In the genomic region with DNA sequence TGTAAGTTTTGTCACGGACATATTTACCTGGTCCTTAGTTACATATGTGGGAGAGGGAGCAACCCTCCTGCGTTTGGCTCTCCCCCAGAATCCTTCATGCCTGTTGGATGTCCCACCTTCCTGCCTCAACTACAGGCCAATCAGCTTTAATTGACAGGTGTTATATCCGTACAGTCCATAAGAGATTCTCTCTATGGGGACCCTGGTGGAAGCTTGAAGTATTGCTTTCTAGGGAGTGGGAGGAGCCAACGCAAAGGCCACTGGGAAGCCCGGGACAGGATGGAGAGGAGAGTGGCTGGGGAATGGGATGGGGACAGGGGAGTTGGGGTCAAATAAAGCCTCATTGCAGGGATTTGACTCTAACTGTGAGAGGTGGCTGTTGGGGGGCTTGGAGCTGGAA, we compare ENCODE assay signal across 27 mouse cellular contexts.
"Had no signal": no experiment of that assay in that cellular context is flagged by ENCODE, and none has a peak within 500 bp of the region (broad histone marks: within the 10 kb centered on the region; RNA-seq: fewer than 3 reads in every experiment).

No protein-coding gene starts in this region.

- DNase-seq: gastrocnemius, adult 2 months; gastrocnemius, postnatal 10 days; gastrocnemius, postnatal 25 days; heart, postnatal 10 days; heart, postnatal 4 days; kidney, adult 18-20 months; kidney, adult 8-10 months; kidney, postnatal 10 days; kidney, postnatal 25 days; kidney, postnatal 4 days; layer of hippocampus, adult 9-11 months; layer of hippocampus, postnatal 36 days; left cerebral cortex, postnatal 4 days had no signal

- H3K4me2 ChIP-seq: heart, embryonic 12.5 days; hindbrain, embryonic 12.5 days; hindbrain, embryonic 14.5 days; intestine, embryonic 15.5 days; limb, embryonic 13.5 days; limb, embryonic 15.5 days; liver, embryonic 12.5 days had no signal

- H3K27ac ChIP-seq: gastrocnemius, adult 2 months; heart, embryonic 10.5 days; hindbrain, embryonic 10.5 days; hindbrain, embryonic 12.5 days; hindbrain, embryonic 14.5 days; intestine, embryonic 15.5 days; layer of hippocampus, adult 2 months; limb, embryonic 13.5 days; limb, embryonic 15.5 days; liver, embryonic 12.5 days; liver, embryonic 14.5 days had no signal

- H3K4me3 ChIP-seq: gastrocnemius, adult 2 months; heart, embryonic 10.5 days; heart, embryonic 12.5 days; hindbrain, embryonic 10.5 days; hindbrain, embryonic 12.5 days; intestine, embryonic 15.5 days; layer of hippocampus, adult 2 months; limb, embryonic 13.5 days; limb, embryonic 15.5 days; liver, embryonic 12.5 days had no signal

- H3K27me3 ChIP-seq: heart, embryonic 12.5 days; hindbrain, embryonic 12.5 days; intestine, embryonic 15.5 days; limb, embryonic 13.5 days; limb, embryonic 15.5 days; liver, embryonic 12.5 days had no signal

- H3K36me3 ChIP-seq: heart, embryonic 10.5 days; heart, embryonic 12.5 days; hindbrain, embryonic 10.5 days; intestine, embryonic 15.5 days; limb, embryonic 13.5 days; limb, embryonic 15.5 days; liver, embryonic 12.5 days had no signal

- ATAC-seq: hindbrain, embryonic 16.5 days; inflammation-experienced regulatory T-cells, adult 6 months; intestine, embryonic 15.5 days; intestine, postnatal 0 days; liver, embryonic 12.5 days had no signal

- H3K9ac ChIP-seq: heart, embryonic 12.5 days; hindbrain, embryonic 12.5 days; hindbrain, embryonic 14.5 days; intestine, embryonic 15.5 days; limb, embryonic 13.5 days; limb, embryonic 15.5 days; liver, embryonic 12.5 days; liver, embryonic 14.5 days had no signal

- H3K4me1 ChIP-seq: heart, embryonic 10.5 days; heart, embryonic 12.5 days; hindbrain, embryonic 10.5 days; hindbrain, embryonic 12.5 days; intestine, embryonic 15.5 days; limb, embryonic 13.5 days; limb, embryonic 15.5 days; liver, embryonic 12.5 days had no signal

- H3K9me3 ChIP-seq: intestine, embryonic 15.5 days; limb, embryonic 15.5 days had no signal
